Mouse (Mus musculus): ENCODE data around the gene Krtap4-2.

Krtap4-2 gene

DNA sequence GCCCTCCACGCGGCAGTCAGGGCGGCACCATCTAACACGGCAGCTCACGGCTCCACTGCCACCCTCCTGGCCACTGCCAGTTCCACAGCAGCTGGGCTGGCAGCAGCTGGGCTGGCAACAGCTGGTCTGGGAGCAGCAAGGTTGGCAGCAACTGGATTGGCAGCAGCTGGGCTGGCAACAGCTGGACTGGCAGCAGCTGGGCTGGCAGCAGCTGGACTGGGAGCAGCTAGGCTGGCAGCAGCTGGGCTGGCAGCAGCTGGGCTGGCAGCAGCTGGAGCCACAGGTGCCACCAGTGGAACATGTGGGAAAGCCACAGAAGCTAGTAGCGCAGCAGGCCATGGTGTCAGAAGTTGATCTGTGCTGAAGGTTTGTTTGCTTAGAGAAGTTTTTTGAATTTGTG, 43.9 kb downstream of the Krtap4-2 start, which contains the start of gene Krtap1-3:
TSS of gene Krtap1-3 (minus strand) at position 359 of the 400 bp plus-strand sequence.
- no peak for DNase-seq (ENCODE audit: inconsistent age in 2 of 2, low spot score in 1 of 2)

DNA sequence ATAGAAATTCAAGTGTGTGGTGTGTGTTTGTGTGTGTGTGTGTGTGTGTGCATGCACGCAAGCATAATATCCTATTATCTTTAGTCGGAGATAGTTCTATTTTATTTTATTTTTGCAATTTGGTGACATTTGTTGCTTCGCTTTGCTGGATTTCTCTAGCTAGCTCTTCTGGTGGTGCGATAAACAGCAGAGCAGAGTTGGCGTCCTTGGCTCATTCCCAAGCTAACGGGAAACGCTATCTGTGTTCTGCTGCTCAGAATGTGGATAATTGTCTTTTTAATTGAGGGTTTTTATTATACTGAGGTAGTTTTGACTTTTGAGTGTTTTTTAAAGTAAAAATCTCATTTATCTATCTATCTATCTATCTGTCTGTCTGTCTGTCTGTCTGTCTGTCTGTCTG, 49.8 kb downstream of the Krtap4-2 start:
- DNase-seq (ENCODE audit: inconsistent age in 2 of 2, low spot score in 1 of 2), result no peak
